14 mouse cellular contexts compared by ENCODE assay signal in genomic region chr15:99082840-99083239, GRCm38 (mm10). TPM values are rescaled to one million over a fixed set of nuclear protein-coding genes. Genes with fewer than 3 reads are reported as not detected.
"Had no signal": no experiment of that assay in that cellular context is flagged by ENCODE, and none has a peak within 500 bp of the region (broad histone marks: within the 10 kb centered on the region; RNA-seq: fewer than 3 reads in every experiment).

No protein-coding gene starts in this region.

- H3K9me3 ChIP-seq: midbrain, embryonic 10.5 days; midbrain, embryonic 12.5 days; neural tube, embryonic 13.5 days; neural tube, embryonic 15.5 days had no signal

- H3K27ac ChIP-seq: midbrain, embryonic 10.5 days; midbrain, embryonic 12.5 days; neural tube, embryonic 13.5 days; neural tube, embryonic 15.5 days had no signal

- H3K36me3 ChIP-seq: neural tube, embryonic 13.5 days; neural tube, embryonic 15.5 days had no signal

- ATAC-seq: midbrain, embryonic 16.5 days had no signal

- DNase-seq: right cerebral cortex, adult 18-20 months; thymus, adult 18-20 months had no signal

- H3K9ac ChIP-seq: lung, embryonic 14.5 days; midbrain, embryonic 12.5 days; neural tube, embryonic 13.5 days; neural tube, embryonic 15.5 days had no signal

- H3K4me2 ChIP-seq: lung, embryonic 14.5 days; midbrain, embryonic 12.5 days; neural tube, embryonic 13.5 days; neural tube, embryonic 15.5 days had no signal

- H3K4me3 ChIP-seq: midbrain, embryonic 12.5 days; myocyte; neural tube, embryonic 13.5 days; neural tube, embryonic 15.5 days had no signal

RNA-seq across cellular contexts. Expression of gene C1ql4, which starts 4.8 kb away (rescaled TPM):
- total RNA-seq: megakaryocyte, adult 5-6 weeks; megakaryocyte-erythroid progenitor cell, adult 5-6 weeks had no signal
- polyA plus RNA-seq: lung, embryonic 14.5 days; lung, embryonic 16.5 days; small intestine, adult 2 months; stomach, embryonic 16.5 days had no signal

RNA-seq across cellular contexts. Expression of gene Dnajc22, which starts 10.1 kb away (rescaled TPM):
- total RNA-seq: megakaryocyte-erythroid progenitor cell, adult 5-6 weeks had no signal

RNA-seq across cellular contexts. Expression of gene Prph, which starts 27.9 kb away (rescaled TPM):
- total RNA-seq: megakaryocyte, adult 5-6 weeks; megakaryocyte-erythroid progenitor cell, adult 5-6 weeks had no signal

RNA-seq across cellular contexts. Expression of gene Spats2, which starts 42.9 kb away (rescaled TPM):
- total RNA-seq: megakaryocyte, adult 5-6 weeks had no signal
